Mouse (Mus musculus) retina, postnatal 1 day (tissue): ENCODE measurements at regions not wholly inside any gene's neighbourhood (a gene's known extent, or its start where the extent isn't known, plus 50 kb on each side); places are given as distances from the start of the nearest gene placed in this dataset.

ENCODE experiments used
- DNase-seq: peaks from one replicate; pipeline ENCODE4 v3.0.0-alpha.2; 2012

DNA sequence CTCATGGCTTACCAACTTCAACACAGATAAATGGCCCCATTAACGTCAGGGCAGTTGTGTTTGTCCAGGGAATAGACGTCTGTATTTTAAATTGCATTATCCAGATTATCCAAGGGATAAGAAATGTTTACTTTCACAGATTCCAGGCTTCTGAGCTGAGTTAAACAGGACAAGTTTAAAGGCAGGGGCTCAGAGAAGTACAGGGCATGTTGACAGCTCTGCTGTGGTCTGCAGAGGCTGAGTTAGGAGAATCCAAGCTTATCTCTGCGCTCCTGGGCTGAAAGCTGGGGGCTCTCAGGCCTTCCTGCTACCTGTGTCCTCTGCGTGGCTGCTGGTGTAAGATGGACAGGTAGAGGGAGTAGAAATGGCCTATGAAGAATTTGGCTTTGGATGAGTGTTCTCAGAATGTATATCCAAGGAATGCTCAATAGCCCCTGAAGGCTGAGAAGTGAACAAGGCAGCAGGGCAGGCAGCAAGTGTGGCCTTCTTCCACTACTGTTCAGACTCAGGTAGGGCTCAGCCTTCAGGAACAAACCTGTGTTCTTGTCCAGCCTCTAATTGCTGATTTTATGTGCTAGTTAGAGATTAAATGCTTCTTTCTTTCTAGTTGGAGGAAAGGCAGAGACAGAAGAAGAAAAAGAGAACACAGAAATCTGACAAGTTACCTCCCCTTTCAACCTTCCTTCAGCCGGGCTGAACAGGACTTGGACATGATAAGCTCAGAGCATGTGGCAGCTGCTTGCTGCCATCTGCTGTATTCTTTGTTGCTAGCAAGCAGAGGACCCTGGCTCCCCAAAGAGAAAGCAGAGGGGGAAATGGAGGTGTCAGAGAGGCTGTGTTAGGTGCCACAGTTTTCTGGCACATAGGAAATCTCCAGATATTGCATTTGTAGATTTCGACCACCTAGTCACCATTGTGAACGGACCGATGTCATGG lies 77.9 kb upstream of the Grem2 start:
- DNase-seq = peak; percentile 45

DNA sequence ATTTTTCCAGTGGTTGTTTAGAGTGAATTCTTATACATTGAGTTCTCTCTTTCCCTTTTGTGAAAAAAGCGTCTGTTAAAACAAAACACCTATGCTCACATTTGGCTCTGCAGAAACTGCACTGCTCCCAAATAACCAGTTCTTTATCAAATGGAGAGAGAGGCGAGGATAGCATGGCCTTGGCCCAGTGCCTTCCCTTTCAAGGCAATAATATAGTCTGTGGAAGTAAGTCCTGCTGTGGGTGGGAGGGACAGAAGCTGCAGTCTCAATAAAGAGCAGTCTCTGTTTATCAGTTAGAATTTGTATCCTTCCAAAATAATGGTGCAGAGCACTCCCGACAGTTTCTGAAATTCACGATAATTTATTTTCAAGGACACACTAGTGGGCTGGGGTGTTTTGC lies 70.9 kb upstream of the Grem2 start:
- DNase-seq = no peak

DNA sequence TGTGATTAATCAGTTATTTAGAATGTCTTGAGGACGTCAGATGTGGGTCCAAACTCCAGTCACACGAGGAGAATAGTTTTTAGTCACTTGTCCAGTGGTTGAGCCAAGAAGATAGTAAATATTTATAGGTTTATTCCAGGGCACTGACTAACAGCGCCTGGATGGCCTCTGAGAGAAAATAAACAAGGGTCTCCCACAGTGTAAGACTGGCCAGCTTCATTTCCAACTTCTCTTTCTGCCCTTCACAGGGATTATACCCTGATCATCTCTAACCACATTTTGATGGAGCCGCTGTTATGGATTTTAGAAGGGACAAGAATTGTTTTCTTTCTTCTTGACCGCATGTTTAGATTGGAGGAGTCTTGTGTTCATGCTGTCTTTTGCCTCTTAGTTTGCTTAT lies 67.0 kb upstream of the Grem2 start:
- DNase-seq = no peak

DNA sequence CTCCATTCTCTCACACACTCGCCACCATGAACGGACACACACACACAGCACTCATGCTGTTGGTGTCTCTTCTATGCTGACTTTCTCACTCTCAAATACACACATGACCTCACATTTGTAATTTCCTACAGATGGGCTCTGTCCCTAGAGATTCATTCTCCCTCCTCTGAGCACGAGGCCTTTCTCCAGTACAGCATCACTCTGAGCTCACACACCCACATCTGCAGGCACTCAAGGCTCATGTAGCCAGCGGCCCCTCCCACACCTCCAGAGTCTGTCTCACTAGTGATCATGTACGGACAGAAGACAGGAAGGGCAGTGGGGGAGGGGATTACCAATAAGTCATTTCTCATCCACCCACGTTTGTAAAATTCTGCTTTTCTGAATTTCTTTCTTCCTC lies 50.3 kb upstream of the Grem2 start:
- DNase-seq = no peak
